Mouse (Mus musculus) spleen, adult 2 months (tissue): ENCODE measurements around the gene Nepro.

Experiments used
- CTCF ChIP-seq: fragments of 200-500 bp; IDR thresholded peaks from 2 replicates; pipeline ENCODE4 v1.5.1; 2011; ENCODE audit warnings: mild to moderate bottlenecking, inconsistent platforms; ENCODE audit not compliant: insufficient read depth, insufficient read length, insufficient replicate concordance; ENCODE audit errors: extremely low read depth
- POLR2A ChIP-seq: fragments of 200-500 bp; IDR thresholded peaks from 2 replicates; pipeline ENCODE4 v1.6.1; 2011; ENCODE audit warnings: low read depth, low read length, inconsistent platforms

DNA sequence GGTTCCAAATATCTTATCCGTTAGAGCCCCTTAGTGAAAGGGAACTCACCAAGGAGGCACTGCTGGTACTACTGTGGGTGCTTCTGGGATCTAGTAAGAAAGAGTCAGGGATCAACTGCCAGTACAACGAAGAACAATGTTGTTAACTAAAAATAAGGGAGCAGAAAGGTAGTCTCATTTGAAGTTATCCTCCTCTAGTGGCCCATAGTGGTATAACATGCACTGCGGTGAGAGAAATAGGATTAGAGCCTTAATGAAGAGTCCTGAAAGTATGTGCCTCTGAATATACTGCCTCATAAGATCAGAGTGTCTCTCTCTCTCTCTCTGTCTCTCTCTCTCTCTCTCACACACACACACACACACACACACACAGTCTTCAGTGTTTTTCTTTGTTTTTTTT, 3.6 kb upstream of the Nepro start:
- TF ChIP-seq CTCF (no peak), POLR2A (no peak)
